Mouse (Mus musculus) brain, embryonic 18.5 days (tissue): ENCODE data around the gene Adam22.

Source experiments
- DNase-seq: peaks from one replicate; pipeline ENCODE4 v3.0.0-alpha.2; 2012; ENCODE audit warnings: low read depth, low spot score

The Adam22 gene

GRCm38 (mm10) chr5:8367614-8368327 lies at the start of gene Adam22:
Gene Adam22, minus strand, starts transcription at chr5:8368160.
- DNase-seq = peak; percentile 70

DNA sequence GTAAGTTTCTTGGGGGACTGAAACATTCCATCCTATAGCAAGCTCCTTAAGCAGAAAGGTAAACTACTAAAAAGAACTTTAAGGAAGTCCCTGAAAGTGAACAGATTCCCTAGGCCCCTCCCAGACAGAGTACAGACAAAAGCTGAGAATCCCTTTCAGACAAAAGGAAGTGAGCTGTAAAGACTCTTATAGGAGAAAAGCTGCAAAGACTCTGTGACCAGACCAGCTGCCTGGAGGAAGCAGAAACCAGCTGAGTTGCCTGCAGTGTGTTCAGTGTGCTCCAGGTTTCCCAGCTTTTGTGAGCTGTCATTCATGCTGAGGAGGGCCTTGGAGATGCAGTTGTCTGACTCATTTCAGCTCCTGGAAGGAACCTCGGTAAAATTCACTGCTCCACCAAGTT lies 49.5 kb upstream of the Adam22 start:
- DNase-seq = no peak

DNA sequence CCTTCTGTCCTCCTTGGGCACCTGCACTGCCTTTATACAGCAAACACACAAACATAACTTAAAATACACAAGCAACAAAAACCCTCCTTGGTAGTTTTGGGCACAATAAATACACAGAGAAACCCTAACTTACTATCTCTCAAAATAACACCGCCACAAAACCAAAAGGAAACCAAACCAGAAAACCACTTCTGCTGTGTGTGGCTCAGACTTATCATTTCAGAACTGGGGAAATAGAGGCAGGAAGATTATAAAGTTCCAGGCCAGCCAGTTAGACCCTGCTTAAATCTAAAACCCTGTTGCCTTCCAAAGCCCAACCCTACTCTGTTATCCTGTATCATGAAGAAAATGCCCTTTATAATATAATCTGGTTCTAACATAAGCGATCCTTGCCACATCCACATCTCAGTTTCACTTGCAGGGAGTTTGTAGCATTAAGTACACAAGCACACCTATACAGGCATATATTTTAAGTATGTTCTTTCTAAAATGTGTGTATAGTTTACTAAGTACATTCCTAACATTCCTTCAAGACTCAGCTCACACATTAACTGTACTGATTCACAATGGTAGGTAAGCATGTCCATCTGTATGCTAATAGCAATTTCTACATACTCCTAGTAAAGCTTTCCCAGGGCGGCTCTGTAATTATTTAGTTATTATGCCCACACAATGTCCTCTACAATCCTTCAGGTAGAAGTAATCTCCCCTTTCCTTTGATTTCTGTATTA lies 48.9 kb upstream of the Adam22 start:
- DNase-seq = no peak

DNA sequence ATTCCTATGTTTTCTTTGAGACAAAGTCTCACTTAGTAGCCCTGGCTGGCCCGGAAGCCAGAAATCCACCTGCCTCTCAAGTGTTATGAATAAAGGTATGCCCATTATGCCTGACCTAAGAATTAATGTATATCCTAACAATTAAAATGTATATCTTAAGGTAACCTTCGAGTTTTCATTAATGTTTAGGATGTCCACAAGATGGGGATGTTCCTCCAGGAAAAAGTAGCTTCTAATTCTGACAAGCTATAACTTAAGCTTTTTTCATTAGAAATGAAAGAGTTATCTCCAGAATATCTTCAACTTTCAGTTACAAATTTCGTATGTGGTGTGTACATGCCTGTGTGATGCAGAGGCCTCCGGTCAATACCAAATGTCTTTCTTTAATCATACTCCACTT lies 40.8 kb upstream of the Adam22 start:
- DNase-seq = no peak

- no peak for DNase-seq
Observed at GRCm38 (mm10) chr5:8397587-8398249, 29.8 kb upstream of the Adam22 start.

DNA sequence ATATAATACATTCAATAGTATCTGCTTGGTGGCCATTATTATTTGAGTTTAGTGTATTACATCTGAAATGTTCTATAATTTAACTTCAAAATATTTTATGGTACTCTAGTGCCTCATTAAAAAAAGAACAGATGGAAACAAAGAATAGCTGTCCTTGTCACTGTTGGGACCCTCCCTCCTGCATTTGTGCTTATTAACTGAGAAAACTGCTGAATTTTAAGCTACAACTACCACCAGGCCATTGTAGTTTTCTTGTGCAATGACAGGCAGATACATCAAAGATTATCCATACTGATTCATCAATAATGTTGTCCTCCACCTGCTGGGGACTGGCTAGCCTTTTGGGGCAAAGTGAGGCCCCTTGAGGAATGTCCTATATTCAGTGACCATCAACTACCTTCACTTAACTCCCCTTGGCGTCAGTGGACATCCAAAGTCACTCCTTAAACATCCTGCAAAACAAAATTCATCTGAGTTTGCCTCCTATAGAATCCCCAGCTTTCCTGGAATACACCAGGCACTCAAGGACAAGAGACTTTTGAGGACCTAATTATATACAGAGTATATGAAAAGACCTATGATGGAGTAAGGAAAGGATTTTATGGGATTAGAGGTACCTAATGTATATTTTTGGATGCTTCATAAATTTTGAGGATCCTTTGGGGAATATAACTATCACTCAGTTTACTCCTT lies 26.1 kb upstream of the Adam22 start:
- DNase-seq = no peak

GRCm38 (mm10) chr5:8374297-8374906 lies 6.4 kb upstream of the Adam22 start:
- no peak for DNase-seq

- no peak for DNase-seq
Observed at GRCm38 (mm10) chr5:8373415-8373814, 5.5 kb upstream of the Adam22 start.

DNA sequence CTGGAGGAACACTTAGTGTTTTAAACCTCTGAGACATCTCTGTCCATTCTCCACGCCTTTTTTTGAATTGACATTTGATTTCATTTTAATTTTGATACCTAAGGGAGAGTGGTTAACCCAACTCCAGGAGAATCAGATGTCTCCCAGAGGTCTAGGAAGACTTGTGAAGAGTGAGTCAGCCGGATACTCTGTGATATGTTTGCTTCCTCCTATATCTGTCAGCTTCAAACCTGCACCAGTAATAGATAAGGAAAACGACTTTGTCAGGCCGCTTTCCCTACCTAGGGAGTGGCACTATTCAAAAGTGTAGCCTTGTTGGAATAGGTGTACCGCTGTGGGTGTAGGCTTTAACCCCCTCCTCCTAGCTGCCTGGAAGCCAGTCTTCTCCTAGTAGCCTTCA lies 821 bp upstream of the Adam22 start:
- DNase-seq = no peak

- DNase-seq = no peak
Observed at GRCm38 (mm10) chr5:8368328-8368692, 350 bp upstream of the Adam22 start.

GRCm38 (mm10) chr5:8366771-8367613 lies 968 bp downstream of the Adam22 start:
- DNase-seq = peak; percentile 22

DNA sequence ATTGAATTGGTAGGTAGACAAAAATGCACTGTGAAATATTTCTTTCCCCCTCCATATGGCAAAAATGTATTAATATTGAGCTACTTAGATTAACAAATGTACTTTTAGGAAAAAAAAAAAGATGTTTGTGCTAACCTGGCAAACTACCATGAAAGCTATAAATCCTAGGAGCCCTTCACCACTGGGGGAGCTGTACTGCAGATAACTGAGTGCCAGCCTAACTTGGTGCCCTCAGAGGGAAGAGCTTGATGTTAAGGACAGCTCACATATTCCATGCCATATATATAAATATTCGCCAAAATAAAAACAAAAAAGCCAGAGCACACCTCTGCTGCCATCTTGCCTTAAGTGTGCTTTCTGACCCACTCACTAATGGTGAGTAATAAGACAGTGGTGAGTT lies 5.6 kb downstream of the Adam22 start:
- DNase-seq = no peak

DNA sequence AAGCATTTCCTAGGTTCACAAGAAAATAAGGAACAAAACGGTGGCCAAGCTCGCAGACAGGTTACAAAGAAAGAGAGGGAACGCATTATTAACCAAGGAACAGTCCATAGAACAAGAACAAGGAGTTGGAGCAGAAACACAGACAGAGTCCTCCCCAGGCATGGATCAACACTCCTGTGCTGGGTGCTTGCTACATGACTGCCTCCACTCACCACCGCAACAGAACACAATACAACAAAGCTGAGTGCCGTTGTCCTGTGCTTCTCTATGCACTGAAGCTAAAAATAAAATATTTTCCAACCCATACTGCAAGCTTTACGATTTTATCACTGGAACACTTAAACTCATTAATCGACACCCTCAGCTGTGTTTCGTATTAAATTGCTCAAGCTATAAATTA lies 10.3 kb downstream of the Adam22 start:
- DNase-seq = no peak

DNA sequence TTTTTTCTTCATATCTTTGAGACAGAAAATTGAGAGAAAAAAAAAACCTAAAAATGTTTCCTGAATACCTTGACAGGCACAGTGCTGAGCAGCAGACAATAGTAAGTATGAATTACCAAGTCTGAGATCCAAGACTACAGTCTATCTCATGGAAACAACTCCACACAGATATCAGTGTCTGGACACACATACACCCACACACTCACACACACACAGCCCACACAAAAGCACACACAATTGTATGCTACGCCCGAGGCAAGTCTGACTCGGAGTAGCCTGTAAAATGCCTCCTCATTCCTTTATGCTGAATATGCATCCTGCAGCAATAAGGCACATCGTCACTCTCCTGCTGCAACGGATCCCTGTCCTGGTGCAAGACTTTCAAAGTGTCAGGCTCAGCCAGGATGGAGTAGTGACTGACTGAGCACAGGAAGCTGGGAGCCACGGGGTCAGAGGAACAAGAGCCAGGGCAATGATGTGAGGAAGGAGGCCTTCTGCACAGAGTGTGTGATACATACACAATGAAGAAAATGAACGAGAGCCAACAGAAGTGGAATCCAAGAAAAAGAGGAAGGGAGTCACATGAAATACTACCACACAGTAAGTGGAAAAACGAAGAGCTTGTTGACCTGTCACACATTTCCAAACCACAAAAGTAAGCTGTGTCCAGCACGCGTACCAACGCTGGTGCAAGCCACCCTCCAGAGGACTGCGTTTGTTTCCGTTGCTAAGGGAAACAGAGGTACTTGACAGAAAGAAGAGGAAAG lies 10.9 kb downstream of the Adam22 start:
- DNase-seq = no peak

GRCm38 (mm10) chr5:8356326-8356725 lies 11.6 kb downstream of the Adam22 start:
- no peak for DNase-seq

GRCm38 (mm10) chr5:8349557-8349956 lies 18.4 kb downstream of the Adam22 start:
- no peak for DNase-seq

DNA sequence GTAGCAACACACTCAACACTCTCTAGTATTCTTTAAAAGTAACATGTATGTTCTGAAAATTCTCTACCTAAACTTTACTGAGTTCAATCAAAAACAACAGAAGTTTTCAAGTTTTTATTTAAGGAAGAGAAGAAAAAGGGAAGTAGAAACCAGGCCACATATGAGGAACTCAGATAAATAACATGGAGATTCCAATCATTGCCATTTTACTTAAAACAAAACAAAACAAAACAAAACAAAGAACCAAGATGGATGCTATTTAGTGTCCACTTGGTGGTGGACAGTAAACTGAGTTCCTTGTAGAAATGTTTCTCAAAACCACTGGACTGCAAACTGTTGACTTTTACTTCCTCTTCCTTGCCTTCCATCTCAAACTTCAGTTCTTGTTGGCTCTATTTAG lies 21.6 kb downstream of the Adam22 start:
- DNase-seq = no peak

DNA sequence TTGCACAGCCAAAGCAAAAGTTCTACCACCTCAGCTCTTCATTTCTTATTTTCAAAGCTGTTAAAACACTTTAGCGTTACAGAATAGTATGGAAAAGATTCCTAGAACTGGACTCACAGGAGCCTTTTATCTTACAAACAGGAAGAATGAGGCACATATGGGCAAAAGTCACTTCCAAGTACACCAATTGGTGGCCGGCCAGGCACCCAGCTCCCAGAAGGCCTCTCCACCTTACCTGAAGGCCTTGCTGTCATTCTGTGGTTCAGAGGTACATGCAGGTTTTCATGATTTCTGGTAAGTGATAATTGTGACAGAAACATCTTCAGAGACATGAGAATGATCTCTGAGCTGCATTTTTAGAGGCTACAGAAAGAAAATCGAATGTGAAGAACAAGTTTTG lies 24.7 kb downstream of the Adam22 start:
- DNase-seq = no peak

DNA sequence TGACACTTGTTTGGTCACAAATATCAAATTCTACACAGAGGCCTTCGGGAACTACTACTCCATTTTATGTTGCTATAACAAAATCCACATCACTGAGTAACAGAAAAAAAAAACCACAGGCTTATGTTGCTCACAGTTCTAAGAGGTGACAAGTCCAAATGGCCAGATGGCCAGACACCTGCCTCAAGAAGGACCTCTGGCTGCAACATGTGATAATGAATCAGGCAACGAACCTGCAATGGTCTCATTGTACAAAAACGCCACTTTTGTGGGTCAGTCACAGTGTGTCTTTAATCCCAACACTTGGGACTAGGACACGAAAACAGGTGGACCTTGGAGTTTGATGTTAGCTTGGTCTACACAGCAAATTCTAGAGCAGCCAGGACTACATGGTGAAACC lies 26.3 kb downstream of the Adam22 start:
- DNase-seq = no peak

DNA sequence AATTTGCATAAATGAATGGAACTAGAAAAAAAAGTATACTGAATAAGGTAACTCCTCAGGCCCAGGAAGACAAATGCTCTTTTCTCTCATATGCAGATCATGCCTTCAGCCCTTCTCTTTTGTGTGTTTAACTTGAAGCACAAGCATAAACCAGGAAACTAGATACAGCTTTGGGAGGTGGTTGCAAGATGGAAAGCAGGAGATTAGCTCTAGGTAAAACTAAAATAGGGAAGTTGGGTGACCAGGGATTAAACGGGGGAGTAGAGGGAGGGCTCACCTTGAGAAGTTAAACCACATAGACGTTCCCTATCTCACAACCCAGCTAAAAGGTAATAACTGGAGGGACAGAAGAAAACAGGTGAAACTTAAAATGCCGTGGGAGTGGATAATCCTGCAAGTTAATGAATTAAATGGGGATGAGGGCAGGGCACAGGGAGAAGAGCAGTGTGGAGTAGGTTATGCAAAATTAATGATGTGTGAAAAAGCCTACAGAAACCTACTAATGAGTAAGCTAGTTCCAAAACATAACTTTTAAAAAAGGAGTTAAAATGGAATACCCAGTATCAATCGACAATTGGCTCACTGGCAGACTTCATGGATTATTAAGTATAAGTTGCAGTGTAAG lies 40.2 kb downstream of the Adam22 start:
- DNase-seq = no peak
